Mouse (Mus musculus) C2C12 (cell line): ENCODE data around the gene Hectd1.

Experiments
- CTCF ChIP-seq: IDR thresholded peaks from one replicate; pipeline ENCODE4 v1.5.1; 2011; ENCODE audit not compliant: control insufficient read depth, insufficient read depth, insufficient read length
- FOSL1 ChIP-seq: IDR thresholded peaks from one replicate; pipeline ENCODE4 v1.8.0; 2011; ENCODE audit warnings: mild to moderate bottlenecking, low read length; ENCODE audit not compliant: poor library complexity, insufficient read depth, severe bottlenecking
- MAX ChIP-seq: IDR thresholded peaks from one replicate; pipeline ENCODE4 v1.6.1; 2011; ENCODE audit warnings: mild to moderate bottlenecking, control low read depth
- MYOD1 ChIP-seq: IDR thresholded peaks from one replicate; pipeline ENCODE4 v1.6.1; 2011; ENCODE audit warnings: low read depth; ENCODE audit not compliant: control insufficient read depth, insufficient read length
- MYOG ChIP-seq: IDR thresholded peaks from one replicate; pipeline ENCODE4 v1.6.1; 2011; ENCODE audit not compliant: control insufficient read depth, insufficient read length; ENCODE audit errors: extremely low read depth
- USF1 ChIP-seq: IDR thresholded peaks from one replicate; pipeline ENCODE4 v1.6.1; 2011; ENCODE audit warnings: low read depth, mild to moderate bottlenecking, control low read depth, moderate library complexity

- TF ChIP-seq MYOD1 (no peak), MAX (no peak), CTCF (no peak), FOSL1 (no peak), USF1 (no peak), MYOG (no peak)
Measured at GRCm38 (mm10) chr12:51718617-51719016, 110.7 kb downstream of the Hectd1 start.
